Mouse (Mus musculus): ENCODE data around the gene Fan1. TPM values are rescaled to one million over a fixed set of nuclear protein-coding genes. Genes with fewer than 3 reads are reported as not detected.

The Fan1 gene
- total RNA-seq (2021), result 1 to 10 TPM; 8.4 to 9.6 TPM

DNA sequence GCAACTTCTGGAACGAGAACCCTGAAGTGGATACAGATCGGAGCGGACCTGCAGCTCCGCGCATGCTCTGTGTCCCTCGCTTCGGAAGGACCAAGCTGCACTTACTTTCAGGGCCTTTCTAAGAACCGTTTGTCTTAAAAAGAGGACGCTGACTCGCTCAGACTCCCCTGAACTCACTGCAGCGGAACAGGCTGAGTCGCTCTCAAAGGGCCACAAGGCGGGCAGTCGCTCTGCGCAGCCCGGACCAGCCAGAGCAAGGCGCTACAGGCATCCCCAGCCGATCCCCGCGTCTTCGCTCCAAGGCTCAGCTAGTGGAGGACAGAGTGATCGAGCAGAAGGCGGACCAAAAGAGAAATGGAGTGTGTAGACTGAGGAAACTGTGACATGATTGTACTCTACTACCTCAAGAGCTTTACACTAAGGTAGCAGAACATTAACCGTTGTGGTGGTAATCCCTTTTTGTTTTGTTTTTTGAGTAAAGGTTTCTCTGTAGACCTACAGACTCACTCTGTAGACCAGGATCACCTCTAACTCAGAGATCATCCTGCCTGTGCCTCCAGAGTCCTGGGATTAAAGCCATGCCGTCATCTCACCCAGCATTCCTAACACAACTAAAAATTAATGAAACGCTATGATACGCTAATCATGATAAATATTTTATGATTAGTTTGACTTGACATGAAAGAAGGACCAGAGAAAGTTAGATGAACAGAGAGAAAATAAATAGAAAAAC, at the start of gene Fan1:
Gene Fan1 (minus strand): TSS at position 266 of the 733 bp plus-strand sequence.
- DNase-seq, result peak; percentile 85
- intact Hi-C loops (cut with DNase I), result loop anchor here (10.0 kb wide), 2 partner anchors 209 to 439 kb away; partner anchors contain the start of gene Klf13

- intact Hi-C loops (cut with DNase I), result no loop called here
- no peak for DNase-seq
Measured at GRCm38 (mm10) chr7:64403989-64404388, 30.1 kb upstream of the Fan1 start.

DNA sequence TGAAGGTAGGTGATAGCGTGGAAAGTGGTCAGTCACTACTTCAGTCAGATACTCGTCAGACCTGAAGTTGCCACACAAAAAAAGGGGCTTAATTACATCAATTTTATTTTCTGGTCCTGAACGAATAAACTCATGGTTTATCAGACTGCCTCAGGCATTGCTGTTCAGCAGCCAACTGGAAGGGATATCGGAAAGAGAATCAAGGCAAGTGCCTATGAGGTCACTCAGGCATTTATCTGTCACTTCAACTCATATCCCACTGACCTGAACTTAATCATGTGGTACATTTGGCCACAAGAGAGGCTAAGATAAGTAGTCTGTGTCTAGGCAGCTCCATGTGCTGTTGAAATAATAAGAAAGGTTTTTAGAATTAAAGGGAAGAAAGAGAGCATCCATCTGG, 28.6 kb upstream of the Fan1 start:
- DNase-seq, result no peak
- intact Hi-C loops (cut with DNase I), result no loop called here

- no peak for DNase-seq
Measured at GRCm38 (mm10) chr7:64400725-64401124, 26.8 kb upstream of the Fan1 start.

DNA sequence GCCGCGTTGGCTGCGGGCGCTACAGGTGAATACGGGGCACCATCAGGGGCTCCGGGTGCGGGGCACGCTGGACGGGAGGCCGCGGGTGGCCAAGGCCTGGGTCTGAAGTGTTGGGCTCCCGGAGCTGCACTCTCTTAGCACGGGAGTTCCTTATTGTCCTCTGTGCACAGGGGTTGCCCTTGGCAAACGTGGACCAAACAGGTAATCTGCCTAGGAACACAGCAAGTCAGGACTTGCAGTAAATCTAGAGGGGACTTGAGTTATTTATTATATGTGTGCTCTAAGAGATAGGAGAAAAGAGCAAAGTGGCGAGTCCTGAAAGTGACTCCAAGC, 18.9 kb upstream of the Fan1 start:
- DNase-seq, result no peak
- intact Hi-C loops (cut with DNase I), result loop anchor here (2.0 to 5.0 kb wide), 3 partner anchors 108 to 350 kb away; partner anchors contain the start of gene Apba2

More at GRCm38 (mm10) chr7:64400725-64401124, 26.8 kb upstream of the Fan1 start:
- intact Hi-C loops (cut with DNase I), result no loop called here

DNA sequence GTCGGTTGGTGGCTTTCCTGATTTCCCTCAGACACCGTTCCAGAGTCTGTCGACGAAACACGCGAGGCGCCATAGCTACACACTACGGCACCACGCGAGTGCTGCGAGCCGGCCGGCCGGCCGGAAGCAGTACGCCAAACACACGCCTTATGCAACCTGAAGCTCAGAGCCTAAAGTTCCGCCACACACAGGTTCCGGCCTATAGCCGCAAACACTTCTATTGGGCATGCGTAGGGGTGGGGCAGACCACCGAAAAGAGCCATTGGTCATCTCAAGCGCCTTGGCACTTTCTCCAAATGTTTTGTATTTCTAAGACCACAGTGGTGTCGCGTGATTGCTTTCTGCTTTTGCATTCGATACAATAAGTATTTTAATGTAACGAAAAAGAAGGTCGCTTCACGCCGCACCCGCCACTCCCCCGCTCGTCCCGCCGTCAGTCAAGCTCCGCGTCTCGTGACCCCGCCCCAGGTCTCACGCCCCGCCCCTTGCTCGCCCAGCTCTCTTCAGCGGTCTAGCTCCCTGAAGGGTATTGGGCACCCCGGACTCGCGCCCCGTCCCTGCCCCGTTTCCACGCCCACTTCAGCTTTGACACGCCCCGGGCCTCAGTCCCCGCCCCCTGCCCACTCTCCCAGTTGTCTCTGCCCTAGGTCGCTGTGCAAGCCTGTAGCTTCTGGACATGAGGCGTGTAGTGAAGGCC, 18.4 kb upstream of the Fan1 start, which contains the start of the genes Mphosph10 and Mcee:
Gene Mphosph10 (minus strand): TSS at position 147 of the 697 bp plus-strand sequence.
Gene Mcee (plus strand): TSS at position 486 of the 697 bp plus-strand sequence.
- intact Hi-C loops (cut with DNase I), result loop anchor here (2.0 to 5.0 kb wide), 3 partner anchors 109 to 350 kb away; partner anchors contain the start of gene Apba2
- DNase-seq, result peak; percentile 97

DNA sequence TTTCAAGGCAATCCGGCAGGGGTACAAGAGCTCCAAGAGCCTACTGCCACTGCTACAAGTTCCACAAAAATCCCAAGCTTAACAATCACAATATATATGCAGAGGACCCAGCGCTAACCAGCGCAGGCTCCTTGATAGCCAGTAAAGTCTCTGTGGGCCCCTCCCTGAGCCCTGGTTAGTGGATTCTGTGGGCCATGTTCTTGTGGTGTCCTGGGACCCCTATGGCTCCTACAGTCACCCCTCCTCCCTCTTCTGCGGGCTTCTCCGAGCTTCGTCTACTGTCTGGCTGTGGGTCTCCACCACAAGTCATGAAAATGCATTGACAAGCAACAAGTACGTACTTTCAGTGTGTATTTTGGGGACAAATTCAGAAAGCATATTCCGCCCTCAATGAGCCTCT, 17.6 kb upstream of the Fan1 start:
- intact Hi-C loops (cut with DNase I), result loop anchor here (5.0 kb wide), 2 partner anchors 336 to 351 kb away; no protein-coding TSS in a partner anchor
- peak; percentile 7 for DNase-seq

DNA sequence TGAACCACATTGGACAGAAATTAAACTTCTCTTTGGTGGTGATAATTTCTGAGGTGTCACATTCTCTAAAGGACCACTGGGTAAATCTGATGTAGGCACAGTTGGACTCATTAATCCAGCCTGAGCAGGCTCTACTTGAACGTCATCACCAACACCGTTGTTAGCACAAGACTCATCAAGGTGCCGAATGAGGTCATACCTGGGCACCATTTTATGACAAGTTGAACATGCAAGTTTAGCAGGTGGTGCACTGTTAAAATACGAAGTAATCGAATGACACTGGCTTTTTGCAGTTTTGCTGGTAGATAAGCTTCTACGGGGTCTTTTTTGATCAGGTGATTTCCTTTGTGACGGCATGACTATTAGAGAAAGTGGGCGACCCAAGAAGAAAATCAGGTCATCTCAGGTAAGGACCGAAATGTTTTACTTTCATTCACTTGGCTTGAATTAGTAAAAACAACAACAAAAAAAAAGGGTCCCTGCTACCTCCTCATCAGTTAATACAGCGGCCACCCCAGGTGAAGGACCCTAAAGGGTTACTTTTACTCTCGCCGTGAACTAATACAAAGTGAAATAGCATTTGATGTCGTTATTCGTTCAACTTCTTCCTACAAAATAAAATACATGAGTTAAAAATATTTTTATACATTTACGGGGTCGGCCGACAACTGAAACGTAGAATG, 607 bp downstream of the Fan1 start:
- DNase-seq, result no peak
- intact Hi-C loops (cut with DNase I), result loop anchor here (10.0 kb wide), 2 partner anchors 208 to 438 kb away; partner anchors contain the start of gene Klf13

DNA sequence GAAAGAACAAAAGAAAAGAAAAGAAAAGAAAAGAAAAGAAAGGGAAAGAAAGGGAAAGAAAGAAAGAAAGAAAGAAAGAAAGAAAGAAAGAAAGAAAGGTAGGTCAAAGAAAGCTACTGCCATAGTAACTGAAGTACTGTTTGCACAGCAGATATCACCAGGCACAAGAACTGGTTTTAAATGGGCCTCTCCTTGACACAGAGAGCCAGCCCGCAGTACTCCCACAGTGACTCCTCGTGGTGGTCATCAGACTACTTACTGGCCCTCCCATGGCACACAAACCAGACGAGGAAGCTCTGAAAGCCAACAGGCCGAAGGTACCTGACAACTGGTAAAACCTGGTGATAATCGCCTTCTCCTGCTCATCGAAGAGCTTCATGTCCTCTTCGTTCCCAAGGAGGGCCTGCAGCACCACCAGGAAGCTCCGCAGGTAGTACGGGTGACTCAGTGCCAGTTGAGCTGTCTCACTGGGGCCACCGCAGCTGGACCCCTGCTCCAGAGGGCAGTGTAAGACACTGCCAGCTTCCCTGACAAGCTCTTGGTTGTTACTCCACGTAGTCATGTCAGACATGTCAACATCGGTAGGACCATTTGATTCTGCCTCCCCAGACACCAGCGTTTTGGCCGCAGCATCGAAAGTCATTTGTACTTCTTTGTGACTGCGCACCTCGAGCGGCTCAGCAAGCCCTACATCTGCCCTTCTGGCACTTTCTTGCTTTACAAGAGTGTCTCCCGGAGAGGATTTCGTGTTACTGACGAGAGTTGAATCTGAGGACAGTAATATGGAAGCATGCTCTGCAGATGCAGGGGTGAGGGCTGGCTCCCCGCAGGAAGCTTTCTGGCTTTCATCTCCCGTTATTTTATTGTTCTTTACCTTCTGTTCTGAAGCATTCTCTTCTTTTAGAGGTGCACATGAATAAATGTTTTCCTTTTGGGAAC, 1.7 kb downstream of the Fan1 start:
- intact Hi-C loops (cut with DNase I), result loop anchor here (10.0 kb wide), 2 partner anchors 207 to 437 kb away; partner anchors contain the start of gene Klf13
- no peak for DNase-seq

GRCm38 (mm10) chr7:64369841-64370240, 4.1 kb downstream of the Fan1 start:
- DNase-seq, result no peak
- intact Hi-C loops (cut with DNase I), result loop anchor here (10.0 kb wide), 2 partner anchors 205 to 435 kb away; partner anchors contain the start of gene Klf13

DNA sequence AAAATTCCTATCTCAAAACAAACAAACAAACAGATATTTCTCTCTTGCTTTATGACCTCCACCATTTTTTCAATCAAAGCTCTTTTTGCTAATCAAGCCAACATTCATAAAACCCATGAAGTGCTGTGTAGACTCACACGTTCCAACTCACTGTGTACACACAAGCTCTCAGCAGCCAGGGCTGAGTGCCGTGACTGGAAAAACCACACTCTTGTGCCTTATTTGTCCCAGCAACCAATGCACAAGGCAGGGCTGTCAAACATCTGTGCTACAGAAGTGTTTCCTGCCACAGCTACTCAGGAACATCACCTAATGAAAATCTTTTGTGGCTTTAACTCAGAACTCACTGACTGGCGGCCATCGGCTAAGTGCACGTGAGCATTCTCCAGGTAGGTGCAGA, 8.0 kb downstream of the Fan1 start:
- intact Hi-C loops (cut with DNase I), result no loop called here
- no peak for DNase-seq

DNA sequence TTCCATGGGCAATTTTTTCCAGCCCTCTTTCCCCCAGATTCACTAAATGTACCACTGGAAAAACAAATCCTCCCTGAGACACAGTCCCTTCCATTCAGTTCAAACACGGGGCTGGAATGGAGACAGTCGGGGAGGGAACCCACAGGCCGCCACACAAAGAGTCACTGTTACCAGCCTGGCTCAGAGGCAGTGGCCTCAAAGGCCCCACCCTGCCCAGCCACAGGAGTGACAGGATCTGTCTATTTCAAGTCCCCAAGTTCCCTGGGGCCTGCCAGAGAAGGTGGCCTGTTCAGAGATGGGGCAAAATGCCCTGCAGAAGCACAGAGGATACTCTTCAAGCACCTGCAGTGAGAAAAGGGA, 13.3 kb downstream of the Fan1 start:
- intact Hi-C loops (cut with DNase I), result no loop called here
- DNase-seq, result no peak

DNA sequence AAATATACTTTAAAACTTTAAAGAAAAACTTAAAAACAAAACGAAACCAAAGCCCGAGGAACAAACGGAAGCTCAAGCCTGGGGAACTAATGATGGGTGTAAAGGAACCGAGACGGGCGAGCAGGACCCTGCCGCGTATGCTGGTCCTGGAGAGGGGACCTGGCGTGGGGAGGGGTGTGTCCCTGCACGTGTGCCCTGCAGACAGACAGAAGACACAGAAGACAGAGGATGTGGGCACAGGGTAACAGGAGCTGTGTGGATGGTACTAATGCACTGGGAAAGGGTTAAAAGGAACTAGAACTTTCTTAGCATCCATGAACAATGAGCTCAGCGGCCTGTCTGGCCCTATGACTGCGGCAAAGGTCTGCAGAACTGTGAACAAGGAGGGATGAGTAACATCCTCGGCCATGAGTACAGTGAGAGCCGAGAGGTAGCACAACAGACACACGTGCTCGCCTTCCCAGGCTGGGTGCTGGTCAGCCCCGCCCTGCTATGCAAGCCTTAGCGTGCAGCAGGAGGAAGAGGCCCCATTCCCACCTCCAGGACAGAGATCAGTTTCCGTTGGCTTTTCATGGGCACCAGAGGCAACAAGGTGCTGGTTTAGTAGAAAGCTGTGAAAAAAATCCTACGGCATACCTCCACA, 13.8 kb downstream of the Fan1 start:
- intact Hi-C loops (cut with DNase I), result no loop called here
- DNase-seq, result no peak

- intact Hi-C loops (cut with DNase I), result no loop called here
Measured at GRCm38 (mm10) chr7:64358666-64359065, 15.2 kb downstream of the Fan1 start.

DNA sequence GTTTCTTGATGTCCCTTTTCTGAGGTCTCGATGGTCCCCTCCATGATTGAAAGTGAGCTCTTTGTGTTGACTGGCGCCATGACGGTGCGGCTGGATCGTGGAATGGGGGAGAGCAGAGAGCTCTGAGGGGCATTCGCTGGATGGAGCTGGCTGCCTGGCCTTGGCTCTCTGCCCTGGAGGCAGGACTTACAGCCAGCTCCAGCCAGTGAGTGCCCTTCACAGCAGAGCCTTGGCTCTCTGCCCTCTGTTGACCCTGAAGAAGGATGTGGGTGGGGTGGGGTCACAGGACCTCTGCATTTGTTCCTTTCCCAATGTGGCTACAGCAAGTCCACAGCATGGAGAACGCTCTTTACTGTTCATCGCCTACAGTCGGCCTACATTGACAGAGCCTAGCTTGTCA, 16.5 kb downstream of the Fan1 start:
- DNase-seq, result peak; percentile 77
- intact Hi-C loops (cut with DNase I), result no loop called here

More at GRCm38 (mm10) chr7:64358666-64359065, 15.2 kb downstream of the Fan1 start:
- no peak for DNase-seq

DNA sequence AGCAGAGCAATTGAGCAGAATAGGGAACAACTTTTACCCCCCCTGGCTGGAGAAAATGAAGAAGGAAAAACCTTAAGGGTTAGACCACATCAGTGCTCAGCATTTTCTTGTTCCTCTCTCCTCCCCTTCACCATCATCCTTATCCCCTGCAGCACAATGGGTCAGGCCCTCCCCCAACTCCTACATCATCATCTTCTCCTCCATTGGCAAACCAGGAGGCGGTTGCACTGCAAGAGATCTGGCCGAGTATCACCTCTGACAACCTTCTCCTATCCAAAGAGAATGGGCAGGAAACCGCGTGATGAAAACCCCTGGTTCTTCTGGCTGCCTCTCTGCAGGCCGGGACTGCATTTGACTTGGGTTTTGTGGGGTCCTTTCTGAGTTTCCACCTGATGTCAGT, 17.2 kb downstream of the Fan1 start:
- intact Hi-C loops (cut with DNase I), result no loop called here
- DNase-seq, result no peak

GRCm38 (mm10) chr7:64354206-64354605, 19.7 kb downstream of the Fan1 start:
- intact Hi-C loops (cut with DNase I), result no loop called here
- DNase-seq, result no peak

DNA sequence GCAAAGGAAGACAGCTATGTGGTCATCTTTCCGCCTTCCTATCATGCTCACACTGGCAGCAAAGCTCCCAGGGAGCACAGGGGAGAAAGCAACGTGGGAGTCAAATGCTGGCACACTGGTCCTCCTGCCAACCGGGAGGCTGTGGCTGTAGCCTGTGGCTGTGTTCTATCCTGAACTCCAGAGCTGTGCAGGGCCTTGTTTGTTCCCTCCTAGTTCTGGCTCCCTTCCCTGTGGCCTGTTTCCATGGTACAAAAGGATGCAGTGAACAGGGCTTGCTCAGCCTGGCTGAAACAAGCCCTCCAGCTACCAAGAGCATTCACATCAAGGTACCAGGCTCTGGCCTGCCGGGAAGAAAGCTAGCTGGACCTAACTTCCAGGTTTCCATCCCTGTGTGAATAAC, 22.8 kb downstream of the Fan1 start:
- intact Hi-C loops (cut with DNase I), result no loop called here
- peak; percentile 71 for DNase-seq

- intact Hi-C loops (cut with DNase I), result no loop called here
- peak; percentile 61 for DNase-seq
Measured at GRCm38 (mm10) chr7:64349147-64349861, 24.6 kb downstream of the Fan1 start.

Data from left cerebral cortex, postnatal 4 days (tissue).